Mouse (Mus musculus) liver, postnatal 0 days (tissue): Measurements from ENCODE around the gene Eps15l1. TPM values are rescaled to one million over a fixed set of nuclear protein-coding genes. Genes with fewer than 3 reads are reported as not detected.

Experiments
- ATAC-seq: fragments of 200-750 bp; cut with Nextera tagmentation; 2 replicates; pipeline ENCODE4 v1.8.0; 2017; ENCODE audit warnings: mild to moderate bottlenecking, moderate library complexity
- DNase-seq: peaks from one replicate; pipeline ENCODE4 v3.0.0-alpha.2; 2016
- H3K27ac ChIP-seq: fragments of 300-500 bp; sonication (generic); 2 replicates; pipeline ENCODE4 v1.5.1; 2014; ENCODE audit warnings: antibody characterized with exemption, moderate library complexity, mild to moderate bottlenecking, low read depth
- H3K27me3 ChIP-seq: fragments of 300-500 bp; sonication (generic); 2 replicates; pipeline ENCODE4 v1.6.1; 2014; ENCODE audit warnings: low read length, control low read depth, mixed read lengths; ENCODE audit not compliant: insufficient read depth
- H3K36me3 ChIP-seq: fragments of 300-500 bp; sonication (generic); replicated peaks from 2 replicates; pipeline ENCODE4 v1.6.1; 2014; ENCODE audit warnings: mild to moderate bottlenecking, control low read depth, low read length, moderate library complexity, mixed read lengths; ENCODE audit not compliant: insufficient read depth
- H3K4me1 ChIP-seq: fragments of 300-500 bp; sonication (generic); 2 replicates; pipeline ENCODE4 v1.6.1; 2014; ENCODE audit warnings: antibody characterized with exemption, mild to moderate bottlenecking, control low read depth; ENCODE audit not compliant: insufficient read depth
- H3K4me2 ChIP-seq: fragments of 300-500 bp; sonication (generic); 2 replicates; pipeline ENCODE4 v1.6.1; 2014; ENCODE audit warnings: low read depth, mild to moderate bottlenecking, low read length, moderate library complexity, mixed read lengths
- H3K4me3 ChIP-seq: fragments of 300-500 bp; sonication (generic); 2 replicates; pipeline ENCODE4 v1.5.1; 2014; ENCODE audit warnings: low read depth, low read length
- H3K9ac ChIP-seq: fragments of 300-500 bp; sonication (generic); replicated peaks from 2 replicates; pipeline ENCODE4 v1.6.1; 2014; ENCODE audit warnings: mild to moderate bottlenecking, moderate library complexity
- H3K9me3 ChIP-seq: fragments of 300-500 bp; sonication (generic); 2 replicates; pipeline ENCODE4 v1.6.1; 2016; ENCODE audit warnings: mild to moderate bottlenecking, control low read depth, low read length, mixed read lengths
- CTCF ChIP-seq: sonication (generic); IDR thresholded peaks from 2 replicates; pipeline ENCODE4 v1.5.1; 2016; ENCODE audit warnings: antibody characterized with exemption, low read depth
- EP300 ChIP-seq: IDR thresholded peaks from 2 replicates; pipeline ENCODE4 v1.6.1; 2016; ENCODE audit warnings: antibody characterized with exemption, low read depth, mild to moderate bottlenecking
- WGBS: fragments of 180-500 bp; shearing (Covaris S2); extraction: QIAGEN DNeasy Blood & Tissue Kit; methylation state at CpG from one replicate; pipeline ENCODE4 v1.1.7; 2014; ENCODE audit not compliant: insufficient replicate concordance; 5-methylcytosine and 5-hydroxymethylcytosine counted together
- polyA plus RNA-seq: library from polyadenylated mRNA; unstranded; fragments of >200 nt; fragmentation: Nextera tagmentation; extraction: Ambion mirVana; gene quantifications from 2 replicates; pipeline ENCODE4 v1.2.1, GENCODE M21; 2015

The Eps15l1 gene
- polyA plus RNA-seq, 1 experiment from 2014 or later, result 10.1 TPM

DNA sequence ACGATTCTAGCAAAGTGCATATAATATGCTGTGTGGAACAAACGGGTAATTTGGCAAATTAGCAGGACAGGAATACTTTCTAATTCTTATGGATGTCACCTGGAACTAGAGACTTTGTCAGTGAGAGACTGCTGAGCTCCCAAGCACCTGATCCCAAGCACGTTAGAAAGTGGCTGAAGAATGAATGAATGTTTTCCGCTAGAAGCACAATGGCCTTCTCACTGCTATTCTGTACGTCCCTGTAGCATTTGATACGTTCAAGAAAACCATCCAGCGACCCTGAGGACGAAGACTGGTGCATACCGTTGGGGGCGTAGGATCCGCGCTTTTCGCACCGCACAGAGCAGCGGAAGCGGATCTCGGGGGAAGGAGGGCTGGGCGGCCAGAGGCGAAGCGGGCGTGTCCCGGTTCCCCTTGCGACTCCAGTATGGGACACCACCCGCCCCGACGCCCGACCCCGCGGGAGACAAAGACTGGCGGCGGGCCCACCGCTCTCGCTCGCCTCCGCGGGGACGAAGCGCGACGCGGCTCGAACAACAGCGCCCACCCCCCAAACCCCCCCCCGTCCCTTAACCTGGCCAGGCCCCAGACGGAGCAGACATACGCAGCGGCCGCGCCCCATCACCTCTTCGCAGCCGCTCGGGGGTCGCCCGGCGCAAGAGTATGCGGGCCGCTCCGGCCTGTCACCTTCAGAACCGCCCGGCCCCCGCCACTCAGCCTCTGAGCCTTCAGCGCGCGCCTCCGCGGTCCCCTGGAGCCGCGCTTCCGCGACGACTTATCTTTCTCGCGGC lies 494 bp downstream of the Eps15l1 start:
- peak; percentile 69 for DNase-seq
- Histone ChIP-seq H3K9ac (peak overlapping the region; percentile 86), H3K4me2 (peak overlapping the region; percentile 74), H3K27me3 (no peaks in the 10 kb centered on the region), H3K36me3 (no peaks in the 10 kb centered on the region), H3K27ac (peak overlapping the region; percentile 89), H3K9me3 (no peaks in the 10 kb centered on the region), H3K4me1 (peaks cover 50% of the 10 kb centered on the region), H3K4me3 (peak overlapping the region; percentile 68)
- peak; percentile 35 for ATAC-seq
- TF ChIP-seq CTCF, result no peak
- TF ChIP-seq EP300, result no peak
- 1% methylated on average over 47 of the region's 73 CpGs for WGBS

DNA sequence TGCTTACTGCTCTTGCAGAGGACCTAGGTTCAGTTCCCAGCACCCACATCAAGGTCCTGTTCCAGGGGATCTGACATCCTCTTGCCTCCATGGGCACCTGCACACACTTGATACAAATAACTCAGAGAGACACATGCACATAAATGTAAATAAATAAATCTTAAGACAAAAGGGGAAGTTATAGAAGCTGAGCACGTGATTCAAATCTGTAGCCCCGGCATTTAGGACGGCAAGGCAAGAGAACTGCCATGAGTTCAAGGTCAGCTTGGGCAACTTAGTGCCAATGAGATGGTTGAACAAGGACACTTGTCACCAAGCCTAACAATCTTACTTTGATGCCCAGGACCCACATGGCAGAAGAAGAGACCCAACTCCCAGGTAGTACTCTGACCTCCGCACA lies 3.2 kb downstream of the Eps15l1 start:
- DNase-seq, result no peak
- peaks cover 76% of the 10 kb centered on the region for H3K4me1 ChIP-seq
- H3K4me2 ChIP-seq, result no peak overlapping the region
- H3K9me3 ChIP-seq, result no peaks in the 10 kb centered on the region
- WGBS, result 75% methylated on average over 4 of the region's 4 CpGs
- no peaks in the 10 kb centered on the region for H3K36me3 ChIP-seq
- no peak for ATAC-seq
- TF ChIP-seq CTCF (no peak), EP300 (no peak)
- H3K27ac ChIP-seq, result no peak overlapping the region
- H3K4me3 ChIP-seq, result no peak overlapping the region
- H3K9ac ChIP-seq, result no peak overlapping the region
- H3K27me3 ChIP-seq, result no peaks in the 10 kb centered on the region

GRCm38 (mm10) chr8:72415252-72415651 lies 6.0 kb downstream of the Eps15l1 start:
- Histone ChIP-seq H3K27me3 (no peaks in the 10 kb centered on the region), H3K9me3 (no peaks in the 10 kb centered on the region), H3K36me3 (0 out of 2 replicates have a peak, but pooled peaks cover 6% of the 10 kb centered on the region), H3K4me1 (peaks cover 88% of the 10 kb centered on the region), H3K4me3 (no peak overlapping the region), H3K9ac (peak overlapping the region; percentile 48), H3K27ac (peak overlapping the region; percentile 93), H3K4me2 (peak overlapping the region; percentile 65)
- 47% methylated on average over 2 of the region's 2 CpGs for WGBS
- DNase-seq (peak; percentile 65), ATAC-seq (peak; percentile 12)
- TF ChIP-seq EP300 (no peak; the same call in 1 of the 2 replicates), CTCF (no peak)

DNA sequence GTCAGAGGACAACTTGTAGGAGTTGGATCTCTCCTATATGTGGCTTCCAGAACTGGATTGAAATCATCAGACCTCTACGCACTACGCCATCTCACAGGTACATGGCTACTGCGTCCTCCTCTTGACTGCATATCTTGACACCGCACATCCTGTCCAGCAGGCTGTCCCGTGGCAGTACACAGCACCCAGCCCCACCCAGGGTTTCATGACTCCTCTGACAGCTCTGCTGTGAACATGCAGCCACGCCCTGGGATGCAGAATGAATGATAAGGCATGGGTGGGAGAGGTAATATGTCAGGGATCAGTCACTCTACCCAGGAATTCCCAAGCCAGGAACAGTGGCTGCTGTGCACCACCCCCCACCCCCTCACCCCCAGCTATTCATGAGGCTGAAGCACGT lies 7.4 kb downstream of the Eps15l1 start:
- peak overlapping the region; percentile 57 for H3K9ac ChIP-seq
- H3K9me3 ChIP-seq, result no peaks in the 10 kb centered on the region
- peaks cover 88% of the 10 kb centered on the region for H3K4me1 ChIP-seq
- H3K27ac ChIP-seq, result peak overlapping the region; percentile 93
- TF ChIP-seq EP300, result peak; percentile 74; the same call in 1 of the 2 replicates
- TF ChIP-seq CTCF, result peak; percentile 57
- peak overlapping the region; percentile 65 for H3K4me2 ChIP-seq
- H3K4me3 ChIP-seq, result peak overlapping the region; percentile 30
- 60% methylated on average over 7 of the region's 7 CpGs for WGBS
- H3K27me3 ChIP-seq, result no peaks in the 10 kb centered on the region
- DNase-seq (peak; percentile 78), ATAC-seq (peak; percentile 97)
- H3K36me3 ChIP-seq, result 0 out of 2 replicates have a peak, but pooled peaks cover 6% of the 10 kb centered on the region

- Histone ChIP-seq H3K36me3 (0 out of 2 replicates have a peak, but pooled peaks cover 6% of the 10 kb centered on the region), H3K9me3 (no peaks in the 10 kb centered on the region), H3K4me1 (peaks cover 60% of the 10 kb centered on the region), H3K27me3 (no peaks in the 10 kb centered on the region), H3K4me2 (peak overlapping the region; percentile 13), H3K9ac (no peak overlapping the region), H3K4me3 (no peak overlapping the region), H3K27ac (peak overlapping the region; percentile 29; the same call in 1 of the 2 replicates)
- ATAC-seq (no peak), DNase-seq (peak; percentile 45)
- 50% methylated on average over 3 of the region's 3 CpGs for WGBS
- no peak for TF ChIP-seq CTCF
- TF ChIP-seq EP300, result no peak
These were observed 11.8 kb downstream of the Eps15l1 start for GRCm38 (mm10) chr8:72409443-72409842.

- TF ChIP-seq EP300 (no peak), CTCF (no peak)
- no peak overlapping the region for H3K27ac ChIP-seq
- H3K9me3 ChIP-seq, result no peaks in the 10 kb centered on the region
- H3K27me3 ChIP-seq, result no peaks in the 10 kb centered on the region
- H3K4me2 ChIP-seq, result no peak overlapping the region
- 89% methylated on average over 1 of the region's 1 CpGs for WGBS
- peaks cover 45% of the 10 kb centered on the region for H3K4me1 ChIP-seq
- H3K4me3 ChIP-seq, result no peak overlapping the region
- H3K36me3 ChIP-seq, result 0 out of 2 replicates have a peak, but pooled peaks cover 6% of the 10 kb centered on the region
- DNase-seq (no peak), ATAC-seq (no peak)
- H3K9ac ChIP-seq, result no peak overlapping the region
These were observed 13.4 kb downstream of the Eps15l1 start for GRCm38 (mm10) chr8:72407878-72408277.
